Mouse (Mus musculus): ENCODE measurements at regions not wholly inside any gene's neighbourhood (a gene's known extent, or its start where the extent isn't known, plus 50 kb on each side); places are given as distances from the start of the nearest gene placed in this dataset.

- Histone ChIP-seq H3K4me1 (ENCODE audit: control insufficient read depth, insufficient read depth, low read length) (no peaks in the 10 kb centered on the region), H3K36me3 (ENCODE audit: control insufficient read depth, insufficient read depth, low read length, poor library complexity, severe bottlenecking) (no peaks in the 10 kb centered on the region), H3K4me3 (ENCODE audit: low read depth, low read length) (no peak overlapping the region), H3K9me3 (replicated peaks; ENCODE audit: control insufficient read depth, insufficient read depth, low read length, poor library complexity, severe bottlenecking) (no peaks in the 10 kb centered on the region), H3K27ac (ENCODE audit: insufficient read depth, low read length) (no peak overlapping the region), H3K27me3 (ENCODE audit: control insufficient read depth, insufficient read depth, low read length, poor library complexity, severe bottlenecking) (no peaks in the 10 kb centered on the region), H3K9ac (ENCODE audit: low read depth, poor library complexity, severe bottlenecking) (no peak overlapping the region)
- no peak for TF ChIP-seq POLR2A (IDR thresholded peaks at IDR 0.05; ENCODE audit: insufficient read depth, low read length)
- TF ChIP-seq EP300 (IDR thresholded peaks at IDR 0.05; ENCODE audit: insufficient read depth, low read depth, low read length): no peak
- no peak for TF ChIP-seq CTCF (IDR thresholded peaks at IDR 0.05; ENCODE audit: low read depth, low read length)
Measured at GRCm38 (mm10) chr13:26518425-26518824, 251.5 kb downstream of the Hdgfl1 start.

DNA sequence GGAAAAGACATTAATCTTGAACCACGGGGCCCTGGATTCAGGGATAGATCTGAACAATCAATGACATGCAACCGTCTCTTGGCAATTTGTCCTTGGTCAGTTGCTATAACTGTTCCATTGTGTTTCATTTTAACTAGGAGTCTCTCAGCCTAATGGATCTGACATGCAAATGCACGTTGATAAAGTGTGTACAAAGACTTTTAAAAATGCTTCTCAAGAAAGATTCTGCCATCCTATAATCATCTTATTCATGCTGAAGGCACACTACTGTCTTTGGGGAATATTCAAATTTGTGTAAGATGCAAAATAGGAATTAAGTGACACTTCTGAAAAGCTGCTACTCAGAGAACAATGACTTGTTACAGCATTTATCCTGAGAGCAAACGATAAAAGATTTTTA is 252.3 kb downstream of the Hdgfl1 start:
- Histone ChIP-seq H3K9me3 (replicated peaks; ENCODE audit: control insufficient read depth, insufficient read depth, low read length, poor library complexity, severe bottlenecking) (no peaks in the 10 kb centered on the region), H3K27ac (ENCODE audit: insufficient read depth, low read length) (no peak overlapping the region), H3K4me1 (ENCODE audit: control insufficient read depth, insufficient read depth, low read length) (no peaks in the 10 kb centered on the region), H3K9ac (ENCODE audit: low read depth, poor library complexity, severe bottlenecking) (no peak overlapping the region), H3K27me3 (ENCODE audit: control insufficient read depth, insufficient read depth, low read length, poor library complexity, severe bottlenecking) (no peaks in the 10 kb centered on the region), H3K36me3 (ENCODE audit: control insufficient read depth, insufficient read depth, low read length, poor library complexity, severe bottlenecking) (no peaks in the 10 kb centered on the region), H3K4me3 (ENCODE audit: low read depth, low read length) (no peak overlapping the region)
- TF ChIP-seq EP300 (IDR thresholded peaks at IDR 0.05; ENCODE audit: insufficient read depth, low read depth, low read length): no peak

- no peak overlapping the region for H3K27ac ChIP-seq (ENCODE audit: insufficient read depth, low read length)
- no peak for TF ChIP-seq EP300 (IDR thresholded peaks at IDR 0.05; ENCODE audit: insufficient read depth, low read depth, low read length)
- no peak for TF ChIP-seq CTCF (IDR thresholded peaks at IDR 0.05; ENCODE audit: low read depth, low read length)
- TF ChIP-seq POLR2A (IDR thresholded peaks at IDR 0.05; ENCODE audit: insufficient read depth, low read length): no peak
- H3K4me3 ChIP-seq (ENCODE audit: low read depth, low read length): no peak overlapping the region
- H3K36me3 ChIP-seq (ENCODE audit: control insufficient read depth, insufficient read depth, low read length, poor library complexity, severe bottlenecking): no peaks in the 10 kb centered on the region
- H3K4me1 ChIP-seq (ENCODE audit: control insufficient read depth, insufficient read depth, low read length): no peaks in the 10 kb centered on the region
- H3K9ac ChIP-seq (ENCODE audit: low read depth, poor library complexity, severe bottlenecking): no peak overlapping the region
- no peaks in the 10 kb centered on the region for H3K27me3 ChIP-seq (ENCODE audit: control insufficient read depth, insufficient read depth, low read length, poor library complexity, severe bottlenecking)
- H3K9me3 ChIP-seq (replicated peaks; ENCODE audit: control insufficient read depth, insufficient read depth, low read length, poor library complexity, severe bottlenecking): no peaks in the 10 kb centered on the region
Measured at GRCm38 (mm10) chr13:26510448-26510847, 259.5 kb downstream of the Hdgfl1 start.

DNA sequence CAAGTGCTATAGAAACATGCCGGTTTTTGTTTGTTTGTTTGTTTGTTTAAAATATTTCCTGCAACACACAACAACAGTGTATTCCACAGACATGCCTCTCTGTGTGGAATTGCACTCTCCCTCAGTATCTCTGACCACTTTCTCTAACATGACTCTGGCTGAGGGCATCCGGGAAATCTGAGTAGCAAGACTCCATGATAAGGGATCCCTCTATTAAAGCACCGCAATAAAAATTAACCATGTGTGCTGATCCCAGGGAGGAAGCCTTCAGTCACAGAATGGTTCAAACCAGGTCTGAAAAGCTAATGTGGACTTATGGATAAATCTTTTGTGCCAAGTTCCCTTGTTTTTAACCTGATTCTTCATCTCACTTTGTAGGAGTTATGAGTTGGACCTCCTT is 260.1 kb downstream of the Hdgfl1 start:
- H3K9me3 ChIP-seq (replicated peaks; ENCODE audit: control insufficient read depth, insufficient read depth, low read length, poor library complexity, severe bottlenecking): no peaks in the 10 kb centered on the region
- H3K4me3 ChIP-seq (ENCODE audit: low read depth, low read length): no peak overlapping the region
- H3K27ac ChIP-seq (ENCODE audit: insufficient read depth, low read length): no peak overlapping the region
- TF ChIP-seq EP300 (IDR thresholded peaks at IDR 0.05; ENCODE audit: insufficient read depth, low read depth, low read length): no peak
- TF ChIP-seq CTCF (IDR thresholded peaks at IDR 0.05; ENCODE audit: low read depth, low read length): no peak
- no peak for TF ChIP-seq POLR2A (IDR thresholded peaks at IDR 0.05; ENCODE audit: insufficient read depth, low read length)
- H3K4me1 ChIP-seq (ENCODE audit: control insufficient read depth, insufficient read depth, low read length): no peaks in the 10 kb centered on the region
- no peaks in the 10 kb centered on the region for H3K36me3 ChIP-seq (ENCODE audit: control insufficient read depth, insufficient read depth, low read length, poor library complexity, severe bottlenecking)
- no peaks in the 10 kb centered on the region for H3K27me3 ChIP-seq (ENCODE audit: control insufficient read depth, insufficient read depth, low read length, poor library complexity, severe bottlenecking)
- H3K9ac ChIP-seq (ENCODE audit: low read depth, poor library complexity, severe bottlenecking): no peak overlapping the region

- TF ChIP-seq EP300 (IDR thresholded peaks at IDR 0.05; ENCODE audit: insufficient read depth, low read depth, low read length): no peak
- no peak for TF ChIP-seq POLR2A (IDR thresholded peaks at IDR 0.05; ENCODE audit: insufficient read depth, low read length)
- no peak for TF ChIP-seq CTCF (IDR thresholded peaks at IDR 0.05; ENCODE audit: low read depth, low read length)
- Histone ChIP-seq H3K4me1 (ENCODE audit: control insufficient read depth, insufficient read depth, low read length) (no peaks in the 10 kb centered on the region), H3K9ac (ENCODE audit: low read depth, poor library complexity, severe bottlenecking) (no peak overlapping the region), H3K4me3 (ENCODE audit: low read depth, low read length) (no peak overlapping the region), H3K9me3 (replicated peaks; ENCODE audit: control insufficient read depth, insufficient read depth, low read length, poor library complexity, severe bottlenecking) (no peaks in the 10 kb centered on the region), H3K36me3 (ENCODE audit: control insufficient read depth, insufficient read depth, low read length, poor library complexity, severe bottlenecking) (no peaks in the 10 kb centered on the region), H3K27ac (ENCODE audit: insufficient read depth, low read length) (no peak overlapping the region), H3K27me3 (ENCODE audit: control insufficient read depth, insufficient read depth, low read length, poor library complexity, severe bottlenecking) (no peaks in the 10 kb centered on the region)
Measured at GRCm38 (mm10) chr13:26503744-26504143, 266.2 kb downstream of the Hdgfl1 start.

GRCm38 (mm10) chr13:26497086-26497485 is 272.9 kb downstream of the Hdgfl1 start:
- Histone ChIP-seq H3K27ac (ENCODE audit: insufficient read depth, low read length) (no peak overlapping the region), H3K9ac (ENCODE audit: low read depth, poor library complexity, severe bottlenecking) (no peak overlapping the region), H3K4me1 (ENCODE audit: control insufficient read depth, insufficient read depth, low read length) (no peaks in the 10 kb centered on the region)

More at GRCm38 (mm10) chr13:26497086-26497485, 272.9 kb downstream of the Hdgfl1 start:
- Histone ChIP-seq H3K9me3 (replicated peaks; ENCODE audit: control insufficient read depth, insufficient read depth, low read length, poor library complexity, severe bottlenecking) (no peaks in the 10 kb centered on the region), H3K27me3 (ENCODE audit: control insufficient read depth, insufficient read depth, low read length, poor library complexity, severe bottlenecking) (no peaks in the 10 kb centered on the region), H3K36me3 (ENCODE audit: control insufficient read depth, insufficient read depth, low read length, poor library complexity, severe bottlenecking) (no peaks in the 10 kb centered on the region), H3K4me3 (ENCODE audit: low read depth, low read length) (no peak overlapping the region)
- TF ChIP-seq EP300 (IDR thresholded peaks at IDR 0.05; ENCODE audit: insufficient read depth, low read depth, low read length) (no peak), CTCF (IDR thresholded peaks at IDR 0.05; ENCODE audit: low read depth, low read length) (no peak), POLR2A (IDR thresholded peaks at IDR 0.05; ENCODE audit: insufficient read depth, low read length) (no peak)

Measured in ES-Bruce4 (cell line).